Mouse (Mus musculus) natural killer cell, adult 2 months (primary cell): ENCODE data around the gene Hist1h2bn.

Experiments used
- DNase-seq, 2 experiments: peaks; one replicate each; pipeline ENCODE4 v3.0.0; 2022; ENCODE audit warnings: low spot score in 2 of 2

Hist1h2bn gene

GRCm38 (mm10) chr13:21727948-21728572 is 25.9 kb upstream of the Hist1h2bn start:
- DNase-seq, result no peak

DNA sequence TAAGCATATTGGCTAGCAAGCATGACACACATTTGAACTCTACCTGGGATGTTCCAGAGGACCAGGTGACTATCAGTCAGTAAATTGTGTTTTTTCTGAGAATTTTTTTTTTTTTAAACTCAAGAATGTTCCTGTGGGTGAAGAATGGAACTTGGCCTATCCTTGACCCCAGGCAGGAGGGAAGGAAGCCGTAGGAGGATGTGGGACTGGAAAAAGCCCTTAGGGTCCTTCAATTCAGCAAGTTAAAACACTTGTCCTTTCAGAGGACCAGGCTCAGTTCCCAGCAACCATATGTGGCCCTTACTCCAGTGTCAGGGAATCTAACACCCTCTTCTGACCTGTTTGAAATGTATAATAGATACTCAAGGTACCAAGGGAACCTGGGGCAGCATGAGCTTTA is 24.4 kb upstream of the Hist1h2bn start:
- no peak for DNase-seq

- DNase-seq, result no peak
Observed at GRCm38 (mm10) chr13:21733466-21733865, 20.5 kb upstream of the Hist1h2bn start.

DNA sequence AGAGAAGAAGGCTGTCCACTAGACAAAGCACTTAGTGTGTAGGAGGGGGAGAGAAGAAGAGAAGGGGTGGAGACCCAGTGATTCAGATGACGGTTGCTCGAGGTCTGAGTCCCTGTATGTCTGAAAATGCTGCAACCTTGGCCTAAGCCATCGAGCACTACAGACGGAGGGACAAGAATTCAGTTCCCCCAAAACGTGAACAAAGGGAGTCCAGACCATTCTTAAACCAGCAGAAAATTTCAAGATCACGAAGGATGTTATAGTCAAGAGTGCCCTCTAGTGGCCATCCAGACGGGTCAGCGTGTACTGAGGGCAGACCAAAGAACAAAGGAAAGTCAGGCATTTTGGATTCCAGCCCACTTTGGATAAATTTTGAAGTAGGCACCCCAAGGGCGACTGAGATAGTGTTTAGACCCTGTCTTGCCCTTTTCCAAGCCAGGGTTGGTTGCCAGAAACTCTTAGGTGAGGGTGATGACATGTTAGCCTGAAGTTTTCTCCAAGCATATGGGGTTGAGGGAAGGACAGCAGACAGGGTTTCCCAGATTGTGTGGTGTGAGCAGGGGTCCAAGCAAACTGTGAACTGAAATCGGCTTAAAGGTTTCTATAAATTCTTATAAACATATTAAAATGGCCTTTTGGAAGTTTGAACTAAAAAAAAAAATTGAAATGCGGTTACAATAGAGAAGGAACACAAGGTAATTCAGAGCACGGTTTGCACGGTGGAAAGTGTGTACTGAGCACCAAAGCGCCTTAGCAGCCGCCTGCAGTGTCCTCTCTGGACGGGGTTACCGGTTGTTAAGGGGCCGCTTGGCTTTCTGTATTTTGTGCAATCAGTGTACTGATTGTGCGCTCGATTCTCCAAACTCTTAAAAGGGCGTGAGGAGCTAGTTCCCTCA is 19.7 kb upstream of the Hist1h2bn start:
- peak; percentile 77 to 81 for DNase-seq

GRCm38 (mm10) chr13:21734906-21735767 is 18.8 kb upstream of the Hist1h2bn start, which contains the start of gene Hist1h4j:
TSS of gene Hist1h4j (plus strand) at chr13:21735064.
- DNase-seq, result peak; percentile 60 to 70

DNA sequence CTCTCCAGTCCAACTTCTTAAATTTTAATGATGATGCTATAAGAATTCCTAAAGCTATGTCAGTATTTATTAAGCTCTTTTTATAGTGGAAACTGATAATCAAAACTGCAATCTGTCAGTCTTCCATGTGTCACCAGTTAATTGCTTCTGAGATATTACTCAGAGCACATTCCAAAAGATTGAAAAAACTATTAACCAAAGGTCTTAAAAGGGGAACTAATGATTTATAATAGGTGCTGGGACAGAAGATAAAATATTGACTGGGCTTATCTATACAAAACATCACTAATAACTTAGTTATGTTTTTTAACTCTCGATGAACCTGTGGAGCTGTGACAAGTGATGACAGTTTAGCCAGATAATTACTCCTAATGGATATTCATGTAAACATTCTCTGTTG is 8.9 kb upstream of the Hist1h2bn start:
- no peak for DNase-seq

- DNase-seq, result no peak
Observed at GRCm38 (mm10) chr13:21749387-21750158, 4.3 kb upstream of the Hist1h2bn start.

- DNase-seq, result peak; percentile 73 to 85
Observed at GRCm38 (mm10) chr13:21750159-21751017, 3.5 kb upstream of the Hist1h2bn start, which contains the start of gene Hist1h4k. TSS of gene Hist1h4k (minus strand) at chr13:21750505.

DNA sequence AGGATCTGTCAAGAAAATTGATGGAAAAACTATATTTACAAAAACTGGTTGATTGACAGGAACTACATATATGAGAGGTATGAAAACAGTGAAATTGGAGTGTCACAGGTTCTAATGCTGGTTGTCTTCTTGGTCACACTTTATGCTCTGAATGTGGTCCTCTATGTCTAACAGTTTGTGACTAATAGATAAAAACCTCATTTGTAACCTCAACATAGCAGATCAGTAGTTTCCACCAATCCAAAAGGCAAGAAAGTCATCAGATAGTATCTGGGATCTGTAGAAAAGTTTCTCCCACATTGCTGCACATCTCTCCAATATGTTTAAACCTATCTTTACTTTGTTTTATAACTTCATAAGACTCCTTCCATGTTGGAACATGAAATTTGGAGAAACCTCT is 2.5 kb upstream of the Hist1h2bn start:
- DNase-seq, result no peak

GRCm38 (mm10) chr13:21751827-21752226 is 2.1 kb upstream of the Hist1h2bn start:
- no peak for DNase-seq

DNA sequence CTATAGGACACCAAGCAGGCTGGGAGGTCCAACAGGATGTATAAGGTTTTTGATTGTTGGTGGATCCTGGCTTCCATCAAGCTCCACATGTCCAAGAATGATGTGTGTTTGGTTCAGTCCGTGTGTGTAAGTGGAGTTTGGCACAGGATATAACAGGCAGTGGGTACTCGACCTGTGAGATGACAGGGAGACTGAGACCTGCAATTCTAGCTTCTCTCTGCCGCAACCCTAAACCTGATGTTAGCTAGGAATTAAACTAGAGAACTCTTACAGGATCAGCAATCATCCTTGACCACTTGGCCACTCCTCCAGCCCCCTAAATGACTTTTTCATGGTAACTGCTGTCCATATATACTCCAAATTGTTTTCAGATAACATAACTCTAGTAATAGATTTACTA is 1.6 kb upstream of the Hist1h2bn start:
- DNase-seq, result no peak

GRCm38 (mm10) chr13:21753051-21753523 is 836 bp upstream of the Hist1h2bn start:
- DNase-seq, result no peak

GRCm38 (mm10) chr13:21754294-21755001 is 525 bp downstream of the Hist1h2bn start:
- DNase-seq, result peak; percentile 5 to 29

DNA sequence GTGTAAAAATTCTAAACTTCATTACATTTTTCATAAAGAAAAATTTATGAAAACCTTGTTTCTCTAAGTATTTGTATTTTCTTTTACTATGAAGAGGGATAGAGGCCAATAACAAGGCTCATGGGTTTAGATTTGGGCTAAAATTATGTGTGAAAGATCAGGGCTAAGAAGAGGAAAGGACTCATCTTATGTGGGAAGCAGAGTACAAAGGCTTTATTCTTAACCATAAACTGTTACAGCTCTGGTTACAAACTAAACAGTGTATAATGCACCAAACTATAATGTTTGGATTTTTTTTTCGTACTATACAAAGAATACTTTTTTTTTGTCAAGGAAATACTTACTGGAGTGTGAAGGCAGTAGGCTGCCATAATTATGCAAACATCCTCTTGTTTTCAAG is 1.8 kb downstream of the Hist1h2bn start:
- no peak for DNase-seq

DNA sequence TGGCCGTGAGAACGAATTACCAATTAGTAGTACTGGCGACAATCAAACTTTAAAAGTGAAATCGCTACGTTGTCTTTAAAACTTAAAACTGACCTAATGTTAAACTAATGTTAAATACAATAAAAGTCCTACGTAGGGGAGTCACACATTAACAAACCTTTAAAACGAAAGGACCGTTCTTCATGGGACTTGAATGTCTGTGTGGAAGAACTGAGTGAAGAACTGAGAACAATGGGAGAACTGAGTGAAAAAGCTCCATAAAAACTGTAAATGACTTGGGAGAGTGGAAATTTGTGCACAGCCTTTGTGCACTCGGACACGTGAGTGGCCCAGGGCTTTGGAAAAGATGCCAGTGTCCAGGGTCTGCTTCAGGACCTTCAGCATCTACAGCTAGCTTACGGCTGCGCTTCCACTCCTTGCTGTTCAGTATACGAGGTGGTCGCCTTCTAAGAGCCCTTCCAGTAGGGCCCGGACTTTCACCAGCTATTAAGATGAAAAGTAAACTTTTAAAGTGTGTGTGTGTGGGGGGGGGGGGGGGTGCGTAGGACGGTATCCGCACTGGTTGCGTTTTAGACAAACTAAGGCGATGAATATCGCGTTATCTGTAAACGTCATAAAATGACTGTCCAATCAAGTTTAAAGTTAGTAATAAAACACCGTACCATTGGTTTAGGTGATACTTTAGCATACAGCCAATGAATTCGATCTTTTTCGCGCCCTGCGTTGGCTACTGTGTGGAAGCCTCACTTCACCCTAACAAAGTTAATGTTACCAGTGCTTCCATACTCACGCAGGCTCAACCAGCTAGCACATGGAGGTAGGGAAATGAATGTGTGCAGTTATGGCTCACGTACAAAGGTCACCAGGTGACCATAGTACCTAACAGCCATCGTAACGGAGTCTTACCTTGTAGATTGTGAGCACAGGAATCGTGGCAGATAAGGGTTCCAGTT is 25.2 kb downstream of the Hist1h2bn start:
- peak; percentile 68 to 70 for DNase-seq

- DNase-seq, result peak; percentile 16 to 38
Observed at GRCm38 (mm10) chr13:21779767-21780731, 26.1 kb downstream of the Hist1h2bn start, which contains the start of gene Hist1h1b. TSS of gene Hist1h1b (minus strand) at chr13:21780625.

GRCm38 (mm10) chr13:21781021-21781555 is 27.2 kb downstream of the Hist1h2bn start:
- DNase-seq, result no peak
